Mouse (Mus musculus) CH12.LX (cell line): ENCODE measurements around the gene Dazap1. TPM values are rescaled to one million over a fixed set of nuclear protein-coding genes. Genes with fewer than 3 reads are reported as not detected.

ENCODE experiments used
- DNase-seq: peaks from one replicate; pipeline ENCODE4 v3.0.0-alpha.2; 2013; ENCODE audit errors: extremely low read depth
- H3K27ac ChIP-seq: 2 replicates; pipeline ENCODE4 v1.5.1; 2012; ENCODE audit warnings: low read depth, mild to moderate bottlenecking, control low read depth, moderate library complexity; ENCODE audit not compliant: insufficient read depth
- H3K27me3 ChIP-seq: replicated peaks from 2 replicates; pipeline ENCODE3; 2012; ENCODE audit warnings: inconsistent platforms
- H3K36me3 ChIP-seq, 2 experiments: replicated peaks in 1 of 2; 2 replicates each; pipeline versions ENCODE3 to v1.6.1; 2012; ENCODE audit warnings: inconsistent platforms in 1 of 2, low read length in 1 of 2, mild to moderate bottlenecking in 1 of 2, mixed read lengths in 1 of 2, moderate library complexity in 1 of 2; ENCODE audit not compliant: control insufficient read depth in 1 of 2, insufficient read depth in 1 of 2
- H3K4me1 ChIP-seq, 2 experiments: 2 replicates each; pipeline ENCODE4 v1.6.1; 2012; ENCODE audit warnings: inconsistent platforms in 1 of 2, moderate library complexity in 1 of 2; ENCODE audit not compliant: insufficient read depth in 2 of 2, control insufficient read depth in 1 of 2
- H3K4me2 ChIP-seq: 2 replicates; pipeline ENCODE4 v1.6.1; 2012; ENCODE audit warnings: low read depth, mild to moderate bottlenecking, control low read depth; ENCODE audit not compliant: poor library complexity, insufficient read depth, severe bottlenecking
- H3K4me3 ChIP-seq, 3 experiments: fragments of 150-350 bp in 1 of 3; sonication (generic) in 1 of 3; replicated peaks in 1 of 3; 2 replicates each; pipeline versions ENCODE3 to v1.5.1; 2011 to 2012; ENCODE audit warnings: low read depth in 2 of 3, low read length in 2 of 3, mild to moderate bottlenecking in 2 of 3, moderate library complexity in 2 of 3, control low read depth in 1 of 3, improper control_type of control experiment in 1 of 3, inconsistent platforms in 1 of 3, mixed read lengths in 1 of 3; ENCODE audit not compliant: poor library complexity in 1 of 3
- H3K79me2 ChIP-seq: replicated peaks from 2 replicates; pipeline ENCODE4 v1.6.1; 2012; ENCODE audit warnings: mild to moderate bottlenecking, moderate library complexity; ENCODE audit not compliant: control insufficient read depth, poor library complexity, insufficient read depth, severe bottlenecking; ENCODE audit errors: extremely low read depth
- H3K9ac ChIP-seq: 2 replicates; pipeline ENCODE4 v1.6.1; 2012; ENCODE audit warnings: low read depth, mild to moderate bottlenecking, control low read depth, moderate library complexity; ENCODE audit not compliant: insufficient read depth
- H3K9me3 ChIP-seq: replicated peaks from 2 replicates; pipeline ENCODE3; 2012; ENCODE audit warnings: low read length, inconsistent platforms, mixed read lengths
- CTCF ChIP-seq, 2 experiments: IDR thresholded peaks in 1 of 2; conservative IDR thresholded peaks in 1 of 2; 2 replicates each; pipeline ENCODE4 v1.5.1; 2011 to 2012; ENCODE audit warnings: low read depth in 2 of 2, low read length in 2 of 2, improper control_type of control experiment in 1 of 2, inconsistent platforms in 1 of 2, mild to moderate bottlenecking in 1 of 2, moderate library complexity in 1 of 2
- ELF1 ChIP-seq: IDR thresholded peaks from 2 replicates; pipeline ENCODE4 v1.6.1; 2014; ENCODE audit warnings: low read depth, mild to moderate bottlenecking, inconsistent platforms, low read length, improper control_type of control experiment
- EP300 ChIP-seq: IDR thresholded peaks from 2 replicates; pipeline ENCODE4 v1.6.1; 2011; ENCODE audit warnings: low read length, improper control_type of control experiment
- GABPA ChIP-seq: IDR thresholded peaks from 2 replicates; pipeline ENCODE4 v1.6.1; 2012; ENCODE audit warnings: low read depth, low read length, improper control_type of control experiment, inconsistent platforms; ENCODE audit not compliant: insufficient replicate concordance
- JUN ChIP-seq: IDR thresholded peaks from 2 replicates; pipeline ENCODE4 v1.6.1; 2011; ENCODE audit warnings: low read depth, mild to moderate bottlenecking, low read length, improper control_type of control experiment, moderate library complexity; ENCODE audit not compliant: insufficient read depth
- KAT2A ChIP-seq: IDR thresholded peaks from 2 replicates; pipeline ENCODE4 v1.6.1; 2012; ENCODE audit warnings: low read length, improper control_type of control experiment, inconsistent platforms; ENCODE audit not compliant: insufficient replicate concordance
- MAFK ChIP-seq: IDR thresholded peaks from 2 replicates; pipeline ENCODE4 v1.6.1; 2011; ENCODE audit warnings: low read length, improper control_type of control experiment; ENCODE audit not compliant: insufficient replicate concordance
- MAZ ChIP-seq: IDR thresholded peaks from 2 replicates; pipeline ENCODE4 v1.6.1; 2012; ENCODE audit warnings: low read depth, mild to moderate bottlenecking, inconsistent platforms, low read length, improper control_type of control experiment, moderate library complexity
- MEF2A ChIP-seq: IDR thresholded peaks from 2 replicates; pipeline ENCODE4 v1.6.1; 2014; ENCODE audit warnings: low read depth, mild to moderate bottlenecking, inconsistent platforms, low read length, improper control_type of control experiment, borderline replicate concordance
- MYC ChIP-seq: IDR thresholded peaks from 2 replicates; pipeline ENCODE4 v1.6.1; 2011; ENCODE audit warnings: low read depth, mild to moderate bottlenecking, improper control_type of control experiment, low read length
- NELFE ChIP-seq: IDR thresholded peaks from 2 replicates; pipeline ENCODE4 v1.6.1; 2011; ENCODE audit warnings: low read depth, low read length, improper control_type of control experiment
- NRF1 ChIP-seq: IDR thresholded peaks from 2 replicates; pipeline ENCODE4 v1.6.1; 2014; ENCODE audit warnings: low read depth, mild to moderate bottlenecking, inconsistent platforms, low read length, improper control_type of control experiment, moderate library complexity
- PAX5 ChIP-seq: IDR thresholded peaks from 2 replicates; pipeline ENCODE4 v1.6.1; 2012; ENCODE audit warnings: low read length, inconsistent platforms, mixed read lengths
- POLR2A ChIP-seq: IDR thresholded peaks from 2 replicates; pipeline ENCODE4 v1.6.1; 2011; ENCODE audit warnings: low read depth, mild to moderate bottlenecking, improper control_type of control experiment, low read length
- POLR2AphosphoS2 ChIP-seq: IDR thresholded peaks from 2 replicates; pipeline ENCODE4 v1.6.1; 2011; ENCODE audit warnings: low read depth, low read length, improper control_type of control experiment
- RAD21 ChIP-seq: IDR thresholded peaks from 2 replicates; pipeline ENCODE4 v1.6.1; 2011; ENCODE audit warnings: low read depth, mild to moderate bottlenecking, low read length, improper control_type of control experiment, moderate library complexity
- RCOR1 ChIP-seq: conservative IDR thresholded peaks from 2 replicates; pipeline ENCODE4 v1.6.1; 2012; ENCODE audit warnings: low read depth, mild to moderate bottlenecking, inconsistent platforms, low read length, improper control_type of control experiment
- SIN3A ChIP-seq: IDR thresholded peaks from 2 replicates; pipeline ENCODE4 v1.6.1; 2012; ENCODE audit warnings: low read length, improper control_type of control experiment, inconsistent platforms
- SMC3 ChIP-seq: IDR thresholded peaks from 2 replicates; pipeline ENCODE4 v1.6.1; 2011; ENCODE audit warnings: low read depth, low read length, improper control_type of control experiment
- TCF12 ChIP-seq: IDR thresholded peaks from 2 replicates; pipeline ENCODE4 v1.6.1; 2014; ENCODE audit warnings: low read depth, mild to moderate bottlenecking, inconsistent platforms, low read length, improper control_type of control experiment
- ZC3H11A ChIP-seq: IDR thresholded peaks from 2 replicates; pipeline ENCODE4 v1.6.1; 2012; ENCODE audit warnings: low read depth, mild to moderate bottlenecking, inconsistent platforms, low read length, improper control_type of control experiment
- ZNF384 ChIP-seq: IDR thresholded peaks from 2 replicates; pipeline ENCODE4 v1.6.1; 2012; ENCODE audit warnings: low read depth, low read length, improper control_type of control experiment, inconsistent platforms
- dilution Hi-C: fragments of 300-500 bp; cut with MboI; formaldehyde crosslinking; loops from 2 replicates; pipeline ENCODE4 v1.14.3; 2020; ENCODE audit warnings: low sequenced_read_pairs; ENCODE audit not compliant: extremely low pct_unique_long_range_greater_than_20kb, extremely low pct_ligation_motif_present
- in situ Hi-C: fragments of 300-500 bp; cut with MboI; formaldehyde crosslinking; loops from 3 replicates; pipeline ENCODE4 v1.14.3; 2019; ENCODE audit warnings: low sequenced_read_pairs, low pct_ligation_motif_present, low pct_unique_long_range_greater_than_20kb, mixed read lengths
- polyA plus RNA-seq: library from polyadenylated mRNA; unstranded; fragments of >175 nt; gene quantifications from 2 replicates; pipeline ENCODE4 v1.2.1, GENCODE M21; 2012; ENCODE audit warnings: low read depth; ENCODE audit not compliant: insufficient read length
- total RNA-seq, 2 experiments: library from RNA; depleted of rRNA; stranded (reverse); fragments of 300-350 nt in 1 of 2; fragments of >200 nt in 1 of 2; gene quantifications; 2 replicates each; pipeline ENCODE4 v1.2.3; 2012 to 2014

Dazap1 gene
- total and polyA plus RNA-seq, 3 experiments: 162 to 236 (median 187) TPM

GRCm38 (mm10) chr10:80316359-80316781 is 55.1 kb downstream of the Dazap1 start:
- dilution Hi-C loops (no loop called here), in situ Hi-C loops (no loop called here)
- DNase-seq: no peak
- peaks cover 1% of the 10 kb centered on the region for H3K27me3 ChIP-seq
- peaks cover 22 to 35% of the 10 kb centered on the region in 2 experiments for H3K4me1 ChIP-seq
- no peaks in the 10 kb centered on the region for H3K9me3 ChIP-seq
- H3K9ac ChIP-seq: no peak overlapping the region
- H3K36me3 ChIP-seq: peaks cover 20 to 46% of the 10 kb centered on the region in 2 experiments
- H3K79me2 ChIP-seq: peaks cover 13% of the 10 kb centered on the region
- H3K4me3 ChIP-seq: no peak overlapping the region
- TF ChIP-seq JUN (no peak), RAD21 (no peak), SMC3 (no peak), KAT2A (no peak), EP300 (no peak), SIN3A (no peak), TCF12 (no peak), MEF2A (no peak), PAX5 (no peak), CTCF (conservative IDR thresholded peaks at IDR 0.05 in 1 of 2, IDR thresholded peaks at IDR 0.05 in 1 of 2; ENCODE audit: low read depth in 2 of 2, low read length in 2 of 2) (no peak), POLR2AphosphoS2 (no peak; the same call in 1 of the 2 replicates), POLR2A (no peak), MYC (no peak), ELF1 (no peak), RCOR1 (no peak), NRF1 (no peak), GABPA (no peak), ZNF384 (no peak), ZC3H11A (no peak)
- no peak overlapping the region for H3K4me2 ChIP-seq
- H3K27ac ChIP-seq: no peak overlapping the region

DNA sequence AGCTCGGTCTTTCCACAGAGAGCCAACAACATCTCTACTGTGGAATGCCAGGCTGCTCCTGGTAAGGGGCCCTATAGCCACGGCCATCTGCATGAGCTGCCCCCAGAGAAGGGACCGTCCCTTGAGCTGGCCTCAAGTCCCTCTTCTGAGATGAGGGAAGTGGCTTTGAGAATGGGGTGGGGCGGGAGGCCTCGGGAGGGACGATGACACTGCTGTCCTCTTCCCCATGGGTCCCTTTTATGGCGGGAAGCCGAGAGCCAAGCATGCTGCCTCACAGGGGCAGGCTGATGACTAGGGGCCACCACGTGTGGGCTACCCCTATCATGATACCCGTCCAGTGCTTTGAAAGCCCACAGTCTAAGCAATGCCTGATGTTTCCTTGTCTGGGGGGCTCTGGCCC is 55.7 kb downstream of the Dazap1 start:
- H3K4me3 ChIP-seq: no peak overlapping the region
- TF ChIP-seq KAT2A (no peak), MAZ (no peak), TCF12 (no peak), NELFE (no peak), RAD21 (no peak), MAFK (no peak)
- no peaks in the 10 kb centered on the region for H3K9me3 ChIP-seq
- peaks cover 28 to 42% of the 10 kb centered on the region in 2 experiments for H3K4me1 ChIP-seq
- H3K79me2 ChIP-seq: peaks cover 13% of the 10 kb centered on the region
- no peak for DNase-seq
- in situ Hi-C loops: no loop called here
- no peak overlapping the region for H3K4me2 ChIP-seq
- dilution Hi-C loops: no loop called here
- H3K9ac ChIP-seq: no peak overlapping the region
- H3K27ac ChIP-seq: no peak overlapping the region
- peaks cover 20 to 46% of the 10 kb centered on the region in 2 experiments for H3K36me3 ChIP-seq
- no peaks in the 10 kb centered on the region for H3K27me3 ChIP-seq
